Mouse (Mus musculus): Measurements from ENCODE around the gene Sprr2h.

Sprr2h gene

GRCm38 (mm10) chr3:92385385-92385784 lies at the start of gene Sprr2h:
Gene Sprr2h (plus strand): TSS chr3:92385685.
- no peak for DNase-seq (ENCODE audit: low spot score)

GRCm38 (mm10) chr3:92336278-92336677 lies 49.2 kb upstream of the Sprr2h start:
- DNase-seq (ENCODE audit: low spot score): no peak

GRCm38 (mm10) chr3:92338840-92339239 lies 46.6 kb upstream of the Sprr2h start, which contains the start of gene Sprr2d:
Gene Sprr2d (plus strand): TSS chr3:92339140.
- DNase-seq (ENCODE audit: low spot score): no peak

- no peak for DNase-seq (ENCODE audit: low spot score)
These were observed 33.6 kb upstream of the Sprr2h start, which contains the start of gene Sprr2e for GRCm38 (mm10) chr3:92351843-92352242. Gene Sprr2e (plus strand): TSS chr3:92352143.

GRCm38 (mm10) chr3:92361619-92362018 lies 23.9 kb upstream of the Sprr2h start:
- no peak for DNase-seq (ENCODE audit: low spot score)

GRCm38 (mm10) chr3:92364887-92365286 lies 20.6 kb upstream of the Sprr2h start, which contains the start of gene Sprr2f:
Gene Sprr2f (plus strand): TSS chr3:92365187.
- DNase-seq (ENCODE audit: low spot score): no peak

- no peak for DNase-seq (ENCODE audit: low spot score)
These were observed 11.9 kb upstream of the Sprr2h start for GRCm38 (mm10) chr3:92373613-92374012.

- no peak for DNase-seq (ENCODE audit: low spot score)
These were observed 8.8 kb downstream of the Sprr2h start for GRCm38 (mm10) chr3:92394301-92394700.

- no peak for DNase-seq (ENCODE audit: low spot score)
These were observed 22.2 kb downstream of the Sprr2h start, which contains the start of gene Sprr2i for GRCm38 (mm10) chr3:92407691-92408090. Gene Sprr2i (plus strand): TSS chr3:92407991.

GRCm38 (mm10) chr3:92417782-92418181 lies 32.3 kb downstream of the Sprr2h start, which contains the start of gene Sprr2j-ps:
Gene Sprr2j-ps (plus strand): TSS chr3:92418082.
- DNase-seq (ENCODE audit: low spot score): no peak

- DNase-seq (ENCODE audit: low spot score): no peak
These were observed 43.8 kb downstream of the Sprr2h start, which contains the start of gene Gm9774 for GRCm38 (mm10) chr3:92429323-92429722. Gene Gm9774 (minus strand): TSS chr3:92429423.

- DNase-seq (ENCODE audit: low spot score): no peak
These were observed 46.8 kb downstream of the Sprr2h start, which contains the start of gene Sprr2k for GRCm38 (mm10) chr3:92432282-92432681. Gene Sprr2k (plus strand): TSS chr3:92432582.

Data from layer of hippocampus, adult 9-10 months (tissue).